Mouse (Mus musculus) forebrain, embryonic 16.5 days (tissue): ENCODE measurements around the gene Gm973. TPM values are rescaled to one million over a fixed set of nuclear protein-coding genes. Genes with fewer than 3 reads are reported as not detected.

Experiments used
- ATAC-seq: fragments of 200-750 bp; cut with Nextera tagmentation; 2 replicates; pipeline ENCODE4 v1.8.0; 2017; ENCODE audit warnings: mild to moderate bottlenecking, moderate library complexity
- H3K27ac ChIP-seq: fragments of 300-500 bp; sonication (generic); 2 replicates; pipeline ENCODE4 v1.5.1; 2014; ENCODE audit warnings: low read length, control low read depth
- H3K27me3 ChIP-seq: fragments of 300-500 bp; sonication (generic); replicated peaks from 2 replicates; pipeline ENCODE4 v1.6.1; 2014; ENCODE audit warnings: low read length; ENCODE audit not compliant: control insufficient read depth, insufficient read depth
- H3K36me3 ChIP-seq: fragments of 300-500 bp; sonication (generic); 2 replicates; pipeline ENCODE4 v1.6.1; 2014; ENCODE audit not compliant: control insufficient read depth, insufficient read depth
- H3K4me1 ChIP-seq: fragments of 300-500 bp; sonication (generic); replicated peaks from 2 replicates; pipeline ENCODE4 v1.6.1; 2014; ENCODE audit warnings: low read length; ENCODE audit not compliant: control insufficient read depth, insufficient read depth
- H3K4me2 ChIP-seq: fragments of 300-500 bp; sonication (generic); 2 replicates; pipeline ENCODE4 v1.6.1; 2014; ENCODE audit warnings: mild to moderate bottlenecking, low read length, control low read depth
- H3K4me3 ChIP-seq: fragments of 300-500 bp; sonication (generic); replicated peaks from 2 replicates; pipeline ENCODE4 v1.5.1; 2014; ENCODE audit warnings: mild to moderate bottlenecking, low read length, control low read depth
- H3K9ac ChIP-seq: fragments of 300-500 bp; sonication (generic); replicated peaks from 2 replicates; pipeline ENCODE4 v1.6.1; 2014; ENCODE audit warnings: low read depth, low read length, control low read depth
- H3K9me3 ChIP-seq: fragments of 300-500 bp; sonication (generic); 2 replicates; pipeline ENCODE4 v1.6.1; 2016; ENCODE audit warnings: low read length; ENCODE audit not compliant: control insufficient read depth
- WGBS: fragments of 180-500 bp; shearing (Covaris S2); extraction: QIAGEN DNeasy Blood & Tissue Kit; methylation state at CpG from one replicate; pipeline ENCODE4 v1.1.7; 2014; 5-methylcytosine and 5-hydroxymethylcytosine counted together
- polyA plus RNA-seq: library from polyadenylated mRNA; unstranded; fragments of >200 nt; fragmentation: Nextera tagmentation; extraction: Ambion mirVana; gene quantifications from 2 replicates; pipeline ENCODE4 v1.2.1, GENCODE M21; 2015

Gm973 gene
- polyA plus RNA-seq, 1 experiment from 2014 or later, result 6.2 TPM

DNA sequence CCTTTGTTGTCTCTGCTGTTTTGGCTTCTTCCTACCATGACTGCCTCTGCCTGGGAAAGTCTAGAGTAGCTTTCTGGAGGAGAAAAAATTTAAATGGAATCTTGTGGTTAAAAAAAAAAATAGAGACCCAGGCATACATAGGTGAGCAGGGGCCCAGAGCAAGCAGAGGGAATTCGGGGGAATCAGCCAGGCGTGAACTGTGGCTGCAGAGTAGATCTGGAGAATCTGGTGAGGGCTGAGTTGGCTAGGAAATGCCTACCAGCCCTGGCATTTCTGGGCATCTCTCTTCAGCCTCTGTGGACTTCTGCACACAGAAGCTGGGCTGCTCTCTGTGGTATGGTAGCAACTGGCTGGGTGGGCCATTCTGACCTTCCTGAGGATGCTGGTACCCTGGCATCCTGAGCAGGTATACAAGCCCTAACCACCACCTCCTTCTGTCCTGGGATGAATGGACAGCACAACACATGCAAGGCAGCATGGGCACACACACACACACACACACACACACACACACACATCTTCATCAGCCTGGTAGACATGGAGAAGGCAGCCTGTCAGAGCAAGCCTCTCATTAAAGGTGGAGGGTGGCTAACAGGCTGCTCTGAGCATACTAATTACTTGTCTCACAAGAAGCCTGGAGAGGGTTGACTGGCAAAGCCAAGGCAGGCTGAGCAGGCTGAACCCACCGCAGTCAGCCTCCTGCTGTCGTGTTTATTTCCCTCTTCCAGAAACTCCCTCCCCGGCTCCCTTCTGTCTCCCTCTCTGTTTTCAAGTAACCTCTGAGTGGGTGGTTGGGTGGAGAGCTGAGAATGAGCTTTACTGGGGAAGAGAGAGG lies 19.1 kb downstream of the Gm973 start:
- no peak overlapping the region for H3K4me2 ChIP-seq

DNA sequence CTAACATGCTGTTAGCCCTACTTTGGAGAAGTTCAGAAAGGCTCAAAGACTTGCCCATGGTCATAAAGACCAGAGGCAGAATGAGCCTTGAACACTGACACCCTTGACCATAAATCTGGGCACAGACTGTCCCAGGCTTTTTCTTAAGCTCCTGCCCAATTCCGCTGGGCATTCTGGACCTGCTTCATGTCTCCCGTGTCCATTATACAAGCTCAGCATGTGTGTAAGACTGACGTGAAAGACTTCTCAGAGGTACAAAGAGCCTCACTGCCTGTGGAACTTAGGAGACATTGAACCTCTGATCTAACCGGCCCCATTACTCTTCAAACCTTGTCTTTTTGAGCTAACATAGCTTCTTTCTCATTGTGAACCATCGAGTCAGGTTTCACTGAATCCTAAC lies 22.3 kb downstream of the Gm973 start:
- Histone ChIP-seq H3K27me3 (no peaks in the 10 kb centered on the region), H3K9ac (no peak overlapping the region), H3K4me1 (peaks cover 20% of the 10 kb centered on the region), H3K36me3 (no peaks in the 10 kb centered on the region), H3K4me3 (no peak overlapping the region), H3K27ac (no peak overlapping the region), H3K9me3 (no peaks in the 10 kb centered on the region), H3K4me2 (no peak overlapping the region)
- ATAC-seq, result no peak
- 82% methylated on average over 5 of the region's 5 CpGs for WGBS

More for the DNA sequence above, 19.1 kb downstream of the Gm973 start:
- H3K9ac ChIP-seq, result no peak overlapping the region
- H3K9me3 ChIP-seq, result no peaks in the 10 kb centered on the region
- no peaks in the 10 kb centered on the region for H3K36me3 ChIP-seq
- peaks cover 20% of the 10 kb centered on the region for H3K4me1 ChIP-seq
- no peak overlapping the region for H3K4me3 ChIP-seq
- no peaks in the 10 kb centered on the region for H3K27me3 ChIP-seq
- peak overlapping the region; percentile 87 for H3K27ac ChIP-seq
- ATAC-seq, result peak; percentile 98
- WGBS, result 9% methylated on average over 5 of the region's 5 CpGs

- 45% methylated on average over 19 of the region's 19 CpGs for WGBS
- Histone ChIP-seq H3K9me3 (no peaks in the 10 kb centered on the region), H3K36me3 (no peaks in the 10 kb centered on the region), H3K9ac (no peak overlapping the region), H3K27me3 (no peaks in the 10 kb centered on the region), H3K27ac (no peak overlapping the region), H3K4me1 (peaks cover 10% of the 10 kb centered on the region), H3K4me2 (no peak overlapping the region), H3K4me3 (no peak overlapping the region)
- no peak for ATAC-seq
Measured at GRCm38 (mm10) chr1:59540537-59541148, 24.6 kb downstream of the Gm973 start.

- H3K4me1 ChIP-seq, result peaks cover 3% of the 10 kb centered on the region
- H3K4me3 ChIP-seq, result no peak overlapping the region
- no peak overlapping the region for H3K9ac ChIP-seq
- H3K27me3 ChIP-seq, result no peaks in the 10 kb centered on the region
- H3K36me3 ChIP-seq, result no peaks in the 10 kb centered on the region
- H3K27ac ChIP-seq, result no peak overlapping the region
- ATAC-seq, result no peak
- WGBS, result 81% methylated on average over 16 of the region's 16 CpGs
- no peak overlapping the region for H3K4me2 ChIP-seq
- H3K9me3 ChIP-seq, result no peaks in the 10 kb centered on the region
Measured at GRCm38 (mm10) chr1:59541271-59542020, 25.4 kb downstream of the Gm973 start.

DNA sequence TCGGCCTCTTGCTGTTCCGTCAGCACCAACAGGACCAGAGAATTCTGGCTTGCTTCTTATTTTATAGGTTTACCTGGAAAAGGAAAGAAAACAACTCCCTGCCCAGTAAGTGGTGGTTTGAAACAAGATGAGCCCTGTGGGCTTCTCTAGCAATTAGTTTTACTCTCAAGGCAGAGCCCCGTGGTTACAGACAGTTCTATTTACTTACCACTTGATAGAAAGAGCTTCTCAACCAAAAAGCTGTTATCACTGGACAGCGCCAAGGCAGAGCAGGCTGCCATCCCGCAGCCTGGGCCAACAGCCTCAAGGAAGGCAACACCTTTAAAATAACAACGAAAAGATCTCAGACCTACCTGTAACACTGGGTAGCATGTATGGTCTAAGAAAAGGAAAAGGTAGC lies 26.2 kb downstream of the Gm973 start:
- no peak overlapping the region for H3K4me2 ChIP-seq
- no peak overlapping the region for H3K4me3 ChIP-seq
- WGBS, result 73% methylated on average over 6 of the region's 6 CpGs
- H3K27me3 ChIP-seq, result no peaks in the 10 kb centered on the region
- H3K9ac ChIP-seq, result no peak overlapping the region
- no peak overlapping the region for H3K27ac ChIP-seq
- no peaks in the 10 kb centered on the region for H3K9me3 ChIP-seq
- no peak for ATAC-seq
- H3K4me1 ChIP-seq, result no peaks in the 10 kb centered on the region
- no peaks in the 10 kb centered on the region for H3K36me3 ChIP-seq

DNA sequence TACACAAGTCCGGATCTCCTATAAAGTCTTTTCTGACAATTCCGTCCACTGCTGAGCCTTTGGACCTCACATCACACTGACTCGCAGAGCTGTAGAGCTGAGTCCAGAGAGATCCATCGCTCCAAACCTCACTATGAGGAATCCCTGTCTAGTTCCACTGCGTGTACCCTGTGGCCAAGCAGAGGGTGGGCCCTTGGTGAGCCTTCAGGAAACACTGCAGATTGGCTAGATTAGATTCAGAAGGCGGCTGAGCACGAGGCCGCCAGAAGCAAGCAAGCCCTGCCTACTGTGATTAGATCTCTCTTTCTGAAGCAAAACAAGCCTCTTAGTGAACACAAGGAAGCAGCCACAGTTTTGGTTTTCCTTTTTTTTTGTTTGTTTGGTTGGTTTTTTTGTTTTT lies 27.8 kb downstream of the Gm973 start:
- Histone ChIP-seq H3K4me2 (no peak overlapping the region), H3K9ac (no peak overlapping the region), H3K27ac (no peak overlapping the region), H3K36me3 (no peaks in the 10 kb centered on the region), H3K4me1 (no peaks in the 10 kb centered on the region), H3K4me3 (no peak overlapping the region), H3K27me3 (no peaks in the 10 kb centered on the region), H3K9me3 (no peaks in the 10 kb centered on the region)
- WGBS, result 82% methylated on average over 8 of the region's 8 CpGs
- ATAC-seq, result no peak

- 87% methylated on average over 5 of the region's 5 CpGs for WGBS
- no peaks in the 10 kb centered on the region for H3K9me3 ChIP-seq
- H3K4me1 ChIP-seq, result peaks cover 3% of the 10 kb centered on the region
- H3K4me3 ChIP-seq, result no peak overlapping the region
- no peak overlapping the region for H3K9ac ChIP-seq
- H3K4me2 ChIP-seq, result no peak overlapping the region
- no peaks in the 10 kb centered on the region for H3K36me3 ChIP-seq
- H3K27ac ChIP-seq, result no peak overlapping the region
- no peak for ATAC-seq
- H3K27me3 ChIP-seq, result no peaks in the 10 kb centered on the region
Measured at GRCm38 (mm10) chr1:59548486-59548885, 32.4 kb downstream of the Gm973 start.

- H3K9ac ChIP-seq, result no peak overlapping the region
- no peaks in the 10 kb centered on the region for H3K36me3 ChIP-seq
- no peaks in the 10 kb centered on the region for H3K9me3 ChIP-seq
- no peak for ATAC-seq
- no peak overlapping the region for H3K4me2 ChIP-seq
- H3K27ac ChIP-seq, result no peak overlapping the region
- H3K4me1 ChIP-seq, result peaks cover 8% of the 10 kb centered on the region
- no peak overlapping the region for H3K4me3 ChIP-seq
- 60% methylated on average over 7 of the region's 7 CpGs for WGBS
- H3K27me3 ChIP-seq, result no peaks in the 10 kb centered on the region
Measured at GRCm38 (mm10) chr1:59549036-59549675, 33.1 kb downstream of the Gm973 start.

DNA sequence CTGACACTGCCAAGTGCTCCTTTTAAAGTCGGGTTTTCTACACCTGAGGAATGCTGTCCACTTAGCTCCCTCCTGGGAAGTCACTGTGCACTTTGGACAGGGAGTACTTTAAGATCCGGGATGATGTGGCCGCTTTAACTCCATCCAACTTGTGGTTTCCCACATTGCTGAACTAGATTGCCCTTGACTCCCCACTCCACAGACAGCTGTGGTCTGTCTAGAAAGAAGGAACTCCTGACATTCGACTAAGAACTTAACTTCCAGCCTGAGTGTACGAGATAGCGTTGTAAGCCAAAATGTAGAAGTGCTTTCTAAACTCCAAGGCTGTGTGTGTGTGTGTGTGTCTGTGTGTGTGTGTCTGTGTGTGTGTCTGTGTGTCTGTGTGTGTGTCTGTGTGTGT lies 34.2 kb downstream of the Gm973 start:
- H3K36me3 ChIP-seq, result no peaks in the 10 kb centered on the region
- H3K4me3 ChIP-seq, result no peak overlapping the region
- no peaks in the 10 kb centered on the region for H3K9me3 ChIP-seq
- H3K9ac ChIP-seq, result no peak overlapping the region
- peaks cover 8% of the 10 kb centered on the region for H3K4me1 ChIP-seq
- no peak for ATAC-seq
- no peak overlapping the region for H3K27ac ChIP-seq
- WGBS, result 80% methylated on average over 6 of the region's 6 CpGs
- H3K27me3 ChIP-seq, result no peaks in the 10 kb centered on the region
- no peak overlapping the region for H3K4me2 ChIP-seq
